Mouse (Mus musculus): Measurements from ENCODE around the gene Trappc1. TPM values are rescaled to one million over a fixed set of nuclear protein-coding genes. Genes with fewer than 3 reads are reported as not detected.

Gene Trappc1
- polyA plus RNA-seq, 1 experiment from 2014 or later, result 179 TPM

DNA sequence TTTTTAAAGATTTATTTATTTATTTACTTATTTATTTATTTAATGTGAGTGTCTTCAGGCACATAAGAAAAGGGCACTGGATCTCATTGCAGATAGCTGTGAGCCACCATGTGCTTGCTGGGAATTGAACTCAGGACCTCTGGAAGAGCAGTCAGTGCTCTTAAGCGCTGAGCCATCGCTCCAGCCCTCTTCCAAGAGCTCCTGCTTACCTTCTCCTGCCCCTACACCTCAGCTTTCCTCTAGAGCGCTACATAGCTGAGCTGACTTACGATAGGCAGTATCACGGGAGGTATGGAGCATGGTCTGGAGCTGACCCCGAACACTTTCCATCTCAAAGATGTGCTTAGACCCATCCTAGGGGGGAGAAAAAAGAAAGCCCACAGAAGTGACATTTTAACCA is 2.2 kb upstream of the Trappc1 start:
- Histone ChIP-seq H3K4me1 (peaks cover 52% of the 10 kb centered on the region), H3K9me3 (no peaks in the 10 kb centered on the region), H3K27ac (0 out of 2 replicates have a peak overlapping the region, but pooled peaks have one; percentile 97), H3K27me3 (ENCODE audit: poor library complexity, severe bottlenecking) (peaks cover 9% of the 10 kb centered on the region), H3K4me3 (peak overlapping the region; percentile 77), H3K36me3 (replicated peaks) (peaks cover 47% of the 10 kb centered on the region)
- DNase-seq (ENCODE audit: extremely low spot score, low spot score), result no peak
- 96% methylated on average over 6 of the region's 6 CpGs for WGBS

DNA sequence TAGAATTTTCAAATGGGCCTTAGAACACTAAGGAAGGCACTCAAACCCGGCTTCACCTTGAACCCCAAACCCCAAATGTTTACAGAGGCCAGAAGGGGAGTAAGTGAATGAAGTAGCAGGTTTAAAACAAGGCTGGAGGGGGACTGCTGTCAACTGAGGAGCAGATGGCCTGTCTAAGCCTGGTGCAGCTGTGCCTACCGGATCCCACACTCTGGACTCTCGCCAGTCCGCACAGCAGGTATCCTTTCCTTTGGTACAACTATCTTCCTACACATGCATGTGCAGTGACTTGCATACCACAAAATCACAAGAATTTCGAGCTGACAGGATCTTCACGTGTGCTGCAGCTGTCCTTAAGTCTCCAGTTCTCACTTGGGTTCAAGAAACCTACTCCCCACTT is 1.8 kb upstream of the Trappc1 start:
- no peak for DNase-seq (ENCODE audit: extremely low spot score, low spot score)
- Histone ChIP-seq H3K4me1 (peaks cover 56% of the 10 kb centered on the region), H3K9me3 (no peaks in the 10 kb centered on the region), H3K27ac (peak overlapping the region; percentile 97; the same call in 1 of the 2 replicates), H3K36me3 (replicated peaks) (peaks cover 43% of the 10 kb centered on the region), H3K4me3 (peak overlapping the region; percentile 77), H3K27me3 (ENCODE audit: poor library complexity, severe bottlenecking) (peaks cover 13% of the 10 kb centered on the region)
- WGBS, result 78% methylated on average over 6 of the region's 6 CpGs

DNA sequence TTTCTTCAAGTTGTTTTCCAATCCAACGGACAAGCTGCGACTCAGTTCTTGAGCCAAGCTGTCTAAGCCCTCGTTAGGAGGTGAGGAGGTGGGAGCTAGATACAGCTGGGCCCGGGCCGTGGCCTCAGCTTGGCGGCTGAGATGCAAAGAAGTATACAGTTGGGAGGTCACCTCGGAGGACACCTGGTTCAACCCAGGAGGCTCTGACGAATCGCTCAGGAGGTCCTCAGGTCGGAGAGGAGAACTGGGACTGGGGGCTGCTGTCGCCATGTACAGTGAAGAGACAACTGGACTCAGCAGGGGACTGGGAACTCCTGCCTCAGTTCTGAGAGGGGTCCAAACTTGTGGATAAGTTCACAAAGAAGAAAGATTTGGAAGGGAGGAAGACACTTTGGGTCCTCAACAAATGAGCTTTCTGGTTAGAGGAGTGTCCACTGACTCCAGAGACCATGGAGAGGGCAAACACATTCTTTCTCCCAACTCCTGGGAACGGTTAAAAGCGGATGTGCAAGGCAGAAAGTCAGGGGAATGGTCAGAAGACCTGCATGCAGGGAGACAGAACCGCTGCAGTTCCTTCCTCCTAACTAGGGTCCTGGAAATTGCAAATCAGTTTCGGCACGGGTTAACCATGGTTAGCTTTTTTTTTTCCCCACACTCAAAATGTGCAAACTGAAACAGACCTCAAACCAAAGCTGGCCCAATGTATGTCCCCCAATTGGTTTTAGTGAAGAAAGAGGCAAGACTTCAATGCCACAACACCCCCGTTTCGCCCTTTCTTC is 898 bp upstream of the Trappc1 start:
- peaks cover 34% of the 10 kb centered on the region for H3K36me3 ChIP-seq (replicated peaks)
- H3K27ac ChIP-seq, result peak overlapping the region; percentile 97
- no peak for DNase-seq (ENCODE audit: extremely low spot score, low spot score)
- peak overlapping the region; percentile 77 for H3K4me3 ChIP-seq
- peaks cover 65% of the 10 kb centered on the region for H3K4me1 ChIP-seq
- no peaks in the 10 kb centered on the region for H3K9me3 ChIP-seq
- peaks cover 22% of the 10 kb centered on the region for H3K27me3 ChIP-seq (ENCODE audit: poor library complexity, severe bottlenecking)
- 33% methylated on average over 18 of the region's 18 CpGs for WGBS

DNA sequence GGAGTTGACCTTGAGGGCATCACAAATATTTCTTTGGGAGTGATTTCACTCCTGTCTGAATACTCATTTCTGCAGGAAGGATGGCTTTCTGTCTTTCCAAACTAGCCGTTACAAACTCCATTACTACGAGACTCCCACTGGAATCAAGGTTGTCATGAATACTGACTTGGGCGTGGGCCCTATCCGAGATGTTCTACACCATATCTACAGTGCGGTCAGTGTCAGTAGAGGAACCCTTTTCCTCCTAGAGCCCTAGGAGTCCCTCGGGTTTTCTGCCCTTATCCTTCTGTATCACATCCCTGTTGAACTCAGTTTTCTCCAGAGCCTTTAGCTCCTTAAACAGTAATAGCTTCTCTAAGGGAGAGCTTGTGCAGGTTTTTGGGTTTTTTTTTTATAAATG is 969 bp downstream of the Trappc1 start:
- no peaks in the 10 kb centered on the region for H3K9me3 ChIP-seq
- H3K4me1 ChIP-seq, result peaks cover 66% of the 10 kb centered on the region
- H3K36me3 ChIP-seq (replicated peaks), result peaks cover 15% of the 10 kb centered on the region
- 0 out of 2 replicates have a peak overlapping the region, but pooled peaks have one; percentile 97 for H3K27ac ChIP-seq
- no peak for DNase-seq (ENCODE audit: extremely low spot score, low spot score)
- peaks cover 41% of the 10 kb centered on the region for H3K27me3 ChIP-seq (ENCODE audit: poor library complexity, severe bottlenecking)
- peak overlapping the region; percentile 77 for H3K4me3 ChIP-seq
- WGBS, result 82% methylated on average over 6 of the region's 6 CpGs

DNA sequence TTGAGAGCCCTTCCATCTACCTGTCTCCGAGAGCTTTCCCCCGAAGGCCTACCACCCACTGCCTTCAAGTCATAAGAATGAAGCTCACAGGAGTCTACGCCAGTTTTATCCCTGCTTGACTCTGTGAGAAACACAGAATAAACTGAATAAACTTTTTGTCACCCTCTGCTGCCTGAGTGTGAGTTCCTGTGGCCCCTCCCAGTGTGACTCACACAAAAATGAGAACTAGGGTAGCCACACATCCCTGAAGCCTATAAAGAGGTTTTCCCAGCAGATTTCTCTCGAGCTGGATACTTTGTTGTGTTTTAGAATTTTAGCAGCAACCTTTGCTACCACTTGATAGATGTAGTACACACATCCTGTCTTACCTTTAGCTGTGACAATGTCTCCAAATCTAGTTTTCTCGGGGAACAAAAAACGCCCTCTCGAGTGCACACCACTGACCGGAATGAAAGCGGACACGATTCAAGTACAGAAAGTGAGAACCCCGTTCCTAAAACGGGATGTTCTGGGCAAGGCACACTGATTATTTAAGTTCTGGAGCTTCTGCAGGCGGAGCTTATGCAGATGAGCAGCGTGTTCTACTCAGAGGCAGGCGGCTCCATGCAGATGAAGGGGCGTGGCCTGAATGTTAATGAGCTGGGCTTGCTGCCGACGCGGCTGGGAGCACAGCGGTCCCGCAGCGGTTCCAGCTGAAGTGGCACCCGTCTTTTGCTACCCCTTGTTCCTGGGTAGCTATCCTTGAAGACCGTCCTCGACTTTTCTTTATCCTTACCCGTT is 2.0 kb downstream of the Trappc1 start, which contains the start of gene Kcnab3:
Gene Kcnab3 (plus strand): TSS at position 631 of the 780 bp plus-strand sequence.
- WGBS, result 14% methylated on average over 26 of the region's 26 CpGs
- H3K9me3 ChIP-seq, result no peaks in the 10 kb centered on the region
- peaks cover 52% of the 10 kb centered on the region for H3K27me3 ChIP-seq (ENCODE audit: poor library complexity, severe bottlenecking)
- H3K27ac ChIP-seq, result peak within 1 kb of the TSS; percentile 76
- H3K4me3 ChIP-seq, result peak within 1 kb of the TSS; percentile 77
- peaks cover 5% of the 10 kb centered on the region for H3K36me3 ChIP-seq (replicated peaks)
- peak; percentile 82 for DNase-seq (ENCODE audit: extremely low spot score, low spot score)
- H3K4me1 ChIP-seq, result peaks cover 63% of the 10 kb centered on the region

DNA sequence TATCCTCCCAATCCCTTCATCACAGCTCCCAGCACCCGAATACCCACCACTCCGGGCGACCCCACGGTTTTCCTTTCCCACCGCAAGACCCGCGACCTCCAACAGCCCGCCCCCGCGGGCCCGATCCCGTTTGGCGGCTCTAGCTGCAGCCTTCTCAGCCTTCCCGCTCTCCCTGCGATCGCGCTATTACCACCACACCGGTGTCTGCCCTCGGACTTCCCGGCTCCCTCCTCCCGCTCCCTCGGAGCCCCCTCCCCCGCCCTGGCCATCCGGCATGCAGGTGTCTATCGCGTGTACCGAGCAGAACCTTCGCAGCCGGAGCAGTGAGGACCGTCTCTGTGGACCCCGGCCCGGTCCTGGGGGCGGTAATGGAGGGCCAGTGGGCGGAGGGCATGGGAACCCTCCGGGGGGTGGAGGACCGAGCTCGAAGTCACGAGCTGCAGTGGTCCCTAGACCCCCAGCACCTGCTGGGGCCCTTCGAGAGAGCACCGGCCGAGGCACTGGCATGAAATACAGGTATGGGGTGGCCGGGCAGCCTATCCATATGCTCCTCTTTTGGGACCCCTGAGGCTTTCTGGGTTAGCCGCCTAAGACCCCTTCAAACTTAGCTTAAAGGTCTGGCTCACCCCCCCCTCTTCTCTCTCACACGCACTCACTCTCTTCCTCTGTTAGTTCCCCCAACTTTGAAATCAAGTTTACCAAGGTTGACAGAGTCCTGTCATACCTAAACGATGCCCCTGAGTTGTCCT is 2.8 kb downstream of the Trappc1 start:
- Histone ChIP-seq H3K27me3 (ENCODE audit: poor library complexity, severe bottlenecking) (peaks cover 59% of the 10 kb centered on the region), H3K4me3 (peak overlapping the region; percentile 77), H3K27ac (peak overlapping the region; percentile 76), H3K4me1 (peaks cover 65% of the 10 kb centered on the region), H3K36me3 (replicated peaks) (no peaks in the 10 kb centered on the region), H3K9me3 (no peaks in the 10 kb centered on the region)
- DNase-seq (ENCODE audit: extremely low spot score, low spot score), result no peak
- WGBS, result 1% methylated on average over 45 of the region's 45 CpGs

DNA sequence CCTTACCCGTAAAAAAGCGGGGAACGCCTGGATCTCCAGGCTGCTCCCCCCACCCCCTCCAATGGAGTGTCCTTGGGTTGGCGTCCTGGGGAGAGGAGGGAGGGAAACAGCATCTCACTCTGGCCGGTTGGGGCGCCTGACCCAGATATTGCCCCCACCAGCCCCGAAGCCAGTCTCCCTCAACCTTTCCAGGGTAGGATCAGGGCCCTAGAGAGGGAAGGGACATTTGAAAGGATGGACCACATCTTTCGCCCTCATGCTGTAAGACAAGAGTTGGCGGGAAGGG is 3.3 kb downstream of the Trappc1 start:
- 7% methylated on average over 9 of the region's 9 CpGs for WGBS
- Histone ChIP-seq H3K36me3 (replicated peaks) (no peaks in the 10 kb centered on the region), H3K27ac (no peak overlapping the region), H3K9me3 (no peaks in the 10 kb centered on the region), H3K4me3 (peak overlapping the region; percentile 77), H3K4me1 (peaks cover 65% of the 10 kb centered on the region), H3K27me3 (ENCODE audit: poor library complexity, severe bottlenecking) (peaks cover 60% of the 10 kb centered on the region)
- DNase-seq (ENCODE audit: extremely low spot score, low spot score), result no peak

DNA sequence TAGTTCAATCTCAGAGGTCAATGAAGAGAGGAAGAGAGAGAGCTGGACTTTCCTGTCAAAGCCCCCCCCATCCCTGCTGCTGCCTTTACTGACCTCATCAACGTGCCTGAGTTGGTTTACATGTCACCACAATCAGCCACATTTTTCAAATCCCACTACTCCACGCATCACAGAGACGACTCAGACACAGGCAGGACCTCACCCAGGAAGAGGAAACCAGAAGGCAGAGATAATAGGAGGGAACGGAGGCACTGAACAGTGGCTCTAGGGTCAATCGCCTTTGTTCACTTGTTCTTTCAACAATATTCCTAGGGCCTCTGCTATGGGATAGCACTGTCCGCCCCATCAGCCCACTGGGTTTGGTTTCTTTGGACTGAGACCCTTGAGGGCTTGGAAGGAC is 3.9 kb downstream of the Trappc1 start:
- H3K4me3 ChIP-seq, result no peak overlapping the region; the same call in 1 of the 2 replicates
- H3K36me3 ChIP-seq (replicated peaks), result no peaks in the 10 kb centered on the region
- WGBS, result 49% methylated on average over 6 of the region's 6 CpGs
- peaks cover 60% of the 10 kb centered on the region for H3K27me3 ChIP-seq (ENCODE audit: poor library complexity, severe bottlenecking)
- peaks cover 65% of the 10 kb centered on the region for H3K4me1 ChIP-seq
- no peaks in the 10 kb centered on the region for H3K9me3 ChIP-seq
- DNase-seq (ENCODE audit: extremely low spot score, low spot score), result no peak
- H3K27ac ChIP-seq, result no peak overlapping the region

DNA sequence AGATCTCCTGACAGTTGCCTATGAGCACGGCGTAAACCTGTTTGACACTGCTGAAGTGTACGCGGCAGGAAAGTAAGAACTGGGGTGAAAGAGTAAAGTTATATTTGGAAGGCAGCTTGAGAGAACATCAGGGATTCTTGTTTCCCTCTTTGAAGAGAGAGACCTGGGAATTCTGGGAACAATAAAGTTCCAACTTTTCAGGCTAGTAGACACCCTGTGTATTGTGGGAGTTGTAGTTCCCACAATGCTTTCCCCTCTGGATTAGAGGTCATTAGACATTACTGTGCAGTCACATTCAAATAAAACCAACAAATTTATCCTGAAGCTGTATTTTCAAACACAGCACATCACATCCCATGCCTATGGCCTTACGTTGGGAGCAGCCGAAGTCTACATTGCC is 4.7 kb downstream of the Trappc1 start:
- no peaks in the 10 kb centered on the region for H3K9me3 ChIP-seq
- peaks cover 65% of the 10 kb centered on the region for H3K4me1 ChIP-seq
- H3K36me3 ChIP-seq (replicated peaks), result no peaks in the 10 kb centered on the region
- DNase-seq (ENCODE audit: extremely low spot score, low spot score), result no peak
- H3K27ac ChIP-seq, result no peak overlapping the region
- WGBS, result 92% methylated on average over 6 of the region's 6 CpGs
- peaks cover 60% of the 10 kb centered on the region for H3K27me3 ChIP-seq (ENCODE audit: poor library complexity, severe bottlenecking)
- no peak overlapping the region for H3K4me3 ChIP-seq

DNA sequence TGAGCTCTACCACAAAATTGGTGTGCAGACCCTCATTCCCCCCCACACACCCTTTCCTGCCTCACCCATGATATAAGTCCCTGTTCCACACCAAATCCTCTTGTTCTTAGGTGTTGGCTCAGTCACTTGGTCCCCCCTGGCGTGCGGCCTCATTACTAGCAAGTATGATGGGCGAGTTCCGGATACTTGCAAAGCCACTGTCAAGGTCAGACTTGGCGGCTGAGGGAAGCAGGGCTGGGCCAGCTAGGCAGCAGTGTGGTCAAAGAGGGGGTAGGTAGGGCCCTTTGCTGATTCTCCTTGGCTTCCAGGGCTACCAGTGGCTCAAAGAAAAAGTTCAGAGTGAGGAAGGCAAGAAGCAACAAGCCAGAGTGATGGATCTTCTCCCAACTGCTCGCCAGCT is 7.4 kb downstream of the Trappc1 start:
- 93% methylated on average over 6 of the region's 6 CpGs for WGBS

DNA sequence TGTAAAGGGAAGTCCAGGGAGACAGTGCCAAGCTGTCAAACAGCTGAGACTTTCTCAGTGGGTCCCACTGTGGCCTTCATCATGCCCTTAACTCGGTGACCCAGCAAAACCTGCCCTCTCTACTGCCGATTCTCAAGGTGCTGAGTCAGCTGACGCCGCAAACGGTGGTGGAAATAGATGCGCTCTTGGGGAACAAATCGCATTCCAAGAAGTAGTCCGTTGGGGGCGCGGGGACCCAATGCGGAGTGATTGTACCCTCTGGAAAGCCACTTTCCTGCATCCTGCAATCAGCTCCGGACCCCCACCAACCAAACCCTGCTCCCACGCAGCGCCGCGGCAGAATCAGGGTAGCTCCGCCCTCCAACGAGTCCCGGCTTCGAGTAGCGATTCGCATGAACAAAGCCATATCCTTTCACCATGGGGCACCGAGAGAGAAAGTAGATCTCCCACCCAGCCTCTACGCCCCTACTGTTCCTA is 8.2 kb downstream of the Trappc1 start:
- 1% methylated on average over 24 of the region's 24 CpGs for WGBS
- H3K36me3 ChIP-seq (replicated peaks), result no peaks in the 10 kb centered on the region
- DNase-seq (ENCODE audit: extremely low spot score, low spot score), result peak; percentile 78
- peak overlapping the region; percentile 86 for H3K27ac ChIP-seq
- peaks cover 47% of the 10 kb centered on the region for H3K27me3 ChIP-seq (ENCODE audit: poor library complexity, severe bottlenecking)
- peaks cover 34% of the 10 kb centered on the region for H3K4me1 ChIP-seq
- H3K4me3 ChIP-seq, result peak overlapping the region; percentile 59
- no peaks in the 10 kb centered on the region for H3K9me3 ChIP-seq

More for the DNA sequence above, 7.4 kb downstream of the Trappc1 start:
- no peaks in the 10 kb centered on the region for H3K36me3 ChIP-seq (replicated peaks)
- H3K9me3 ChIP-seq, result no peaks in the 10 kb centered on the region
- H3K27ac ChIP-seq, result peak overlapping the region; percentile 9
- DNase-seq (ENCODE audit: extremely low spot score, low spot score), result no peak
- H3K27me3 ChIP-seq (ENCODE audit: poor library complexity, severe bottlenecking), result peaks cover 55% of the 10 kb centered on the region
- peaks cover 42% of the 10 kb centered on the region for H3K4me1 ChIP-seq
- H3K4me3 ChIP-seq, result peak overlapping the region; percentile 59; the same call in 1 of the 2 replicates

DNA sequence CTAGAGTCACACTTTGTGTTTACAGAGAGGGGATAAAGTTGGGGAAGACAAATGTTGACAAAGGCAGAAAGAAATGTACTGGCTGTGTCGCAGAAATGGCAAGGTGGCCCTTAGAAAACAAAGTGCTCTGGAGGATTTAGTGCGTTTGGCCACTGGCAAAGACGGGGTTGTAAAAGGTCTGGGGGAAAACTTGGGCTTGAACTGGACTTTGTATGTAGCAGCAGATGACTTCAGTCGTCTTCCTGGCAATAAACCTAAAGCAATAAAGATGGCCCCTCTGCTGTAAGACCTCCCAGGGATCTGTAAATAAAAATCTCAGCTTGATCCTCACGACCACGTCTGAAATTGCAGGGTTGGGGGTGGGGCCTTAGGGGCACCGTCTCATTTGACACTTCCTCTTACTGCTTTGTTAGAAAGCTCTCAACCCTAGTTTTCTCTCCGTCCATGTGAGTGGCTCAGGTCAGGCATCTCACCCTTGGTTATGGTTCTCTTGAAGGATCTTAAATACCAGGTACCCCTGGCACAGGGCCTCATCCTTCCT is 9.0 kb downstream of the Trappc1 start:
- Histone ChIP-seq H3K9me3 (no peaks in the 10 kb centered on the region), H3K4me3 (peak overlapping the region; percentile 59), H3K27me3 (ENCODE audit: poor library complexity, severe bottlenecking) (peaks cover 42% of the 10 kb centered on the region), H3K36me3 (replicated peaks) (no peaks in the 10 kb centered on the region), H3K27ac (peak overlapping the region; percentile 86), H3K4me1 (peaks cover 26% of the 10 kb centered on the region)
- 36% methylated on average over 8 of the region's 8 CpGs for WGBS
- no peak for DNase-seq (ENCODE audit: extremely low spot score, low spot score)
